Mouse (Mus musculus) midbrain, embryonic 11.5 days (tissue): Measurements from ENCODE around the gene Grm7. TPM values are rescaled to one million over a fixed set of nuclear protein-coding genes. Genes with fewer than 3 reads are reported as not detected.

Source experiments
- ATAC-seq: fragments of 200-750 bp; cut with Nextera tagmentation; 2 replicates; pipeline ENCODE4 v1.8.0; 2017; ENCODE audit warnings: moderate TSS enrichment, moderate library complexity; ENCODE audit not compliant: low FRiP score
- DNase-seq: peaks from one replicate; pipeline ENCODE4 v3.0.0; 2015; ENCODE audit warnings: low spot score; ENCODE audit errors: missing footprints
- H3K27ac ChIP-seq: fragments of 300-500 bp; sonication (generic); 2 replicates; pipeline ENCODE4 v1.5.1; 2014; ENCODE audit warnings: low read depth, low read length
- H3K27me3 ChIP-seq: fragments of 300-500 bp; sonication (generic); 2 replicates; pipeline ENCODE4 v1.6.1; 2014; ENCODE audit warnings: mild to moderate bottlenecking, low read length, moderate library complexity, mixed read lengths; ENCODE audit not compliant: control insufficient read depth, insufficient read depth
- H3K36me3 ChIP-seq: fragments of 300-500 bp; sonication (generic); 2 replicates; pipeline ENCODE4 v1.6.1; 2014; ENCODE audit warnings: mild to moderate bottlenecking, low read length, moderate library complexity, mixed read lengths; ENCODE audit not compliant: control insufficient read depth, insufficient read depth
- H3K4me1 ChIP-seq: fragments of 300-500 bp; sonication (generic); 2 replicates; pipeline ENCODE4 v1.6.1; 2014; ENCODE audit warnings: low read length; ENCODE audit not compliant: control insufficient read depth, insufficient read depth
- H3K4me2 ChIP-seq: fragments of 300-500 bp; sonication (generic); 2 replicates; pipeline ENCODE4 v1.6.1; 2014; ENCODE audit warnings: mild to moderate bottlenecking, moderate library complexity
- H3K4me3 ChIP-seq: fragments of 300-500 bp; sonication (generic); 2 replicates; pipeline ENCODE4 v1.5.1; 2014; ENCODE audit warnings: low read depth, low read length
- H3K9ac ChIP-seq: fragments of 300-500 bp; sonication (generic); 2 replicates; pipeline ENCODE4 v1.6.1; 2014; ENCODE audit warnings: low read length
- H3K9me3 ChIP-seq: fragments of 300-500 bp; sonication (generic); 2 replicates; pipeline ENCODE4 v1.6.1; 2016; ENCODE audit warnings: low read length; ENCODE audit not compliant: control insufficient read depth
- WGBS: fragments of 180-500 bp; shearing (Covaris S2); extraction: QIAGEN DNeasy Blood & Tissue Kit; methylation state at CpG from one replicate; pipeline ENCODE4 v1.1.7; 2014; 5-methylcytosine and 5-hydroxymethylcytosine counted together
- polyA plus RNA-seq: library from polyadenylated mRNA; unstranded; fragments of >200 nt; fragmentation: Nextera tagmentation; extraction: Ambion mirVana; gene quantifications from 2 replicates; pipeline ENCODE4 v1.2.1, GENCODE M21; 2014

The Grm7 gene
- polyA plus RNA-seq, 1 experiment from 2014 or later, result 2.2 TPM

DNA sequence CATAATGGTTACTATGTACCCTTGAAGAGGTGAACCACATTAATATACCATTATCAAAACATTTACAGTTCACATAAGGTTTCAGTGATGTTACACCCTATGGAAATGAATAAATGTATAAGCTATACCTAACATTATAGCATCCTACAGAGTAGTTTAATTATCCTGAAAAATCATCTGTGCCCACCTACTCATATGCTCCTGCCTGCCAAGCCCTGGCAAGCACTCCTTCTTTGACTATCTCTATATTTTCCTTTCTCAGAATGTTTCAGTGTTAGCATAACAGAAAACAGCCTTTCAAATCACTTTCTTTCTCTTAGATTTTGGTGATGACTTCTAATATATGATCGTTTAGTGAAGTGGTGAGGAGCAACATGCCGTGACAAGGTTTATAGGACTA is 147.3 kb downstream of the Grm7 start:
- H3K4me2 ChIP-seq, result no peak overlapping the region
- H3K9me3 ChIP-seq, result no peaks in the 10 kb centered on the region
- DNase-seq (no peak), ATAC-seq (no peak)
- H3K27me3 ChIP-seq, result no peaks in the 10 kb centered on the region
- no peak overlapping the region for H3K4me3 ChIP-seq
- H3K27ac ChIP-seq, result no peak overlapping the region
- WGBS, result 88% methylated on average over 2 of the region's 2 CpGs
- H3K36me3 ChIP-seq, result no peaks in the 10 kb centered on the region
- H3K4me1 ChIP-seq, result no peaks in the 10 kb centered on the region
- H3K9ac ChIP-seq, result no peak overlapping the region

DNA sequence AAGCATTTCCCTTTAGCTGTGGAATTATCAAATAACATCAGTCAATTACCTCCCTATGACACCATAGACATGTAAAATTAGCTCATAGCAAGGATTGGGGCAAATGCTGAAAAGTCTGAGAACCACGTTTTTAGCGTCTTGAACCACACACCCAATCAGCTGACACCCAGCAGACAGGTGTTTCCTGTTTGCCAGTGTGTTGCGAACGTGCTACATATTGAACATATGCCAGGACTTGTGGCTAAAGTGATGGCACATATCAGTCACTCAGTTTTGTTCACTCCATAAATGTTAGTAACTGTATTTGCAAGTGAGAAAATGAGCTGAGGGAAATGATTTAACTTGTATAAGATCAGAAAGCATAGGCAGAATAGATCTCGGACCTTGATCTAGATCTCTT is 162.1 kb downstream of the Grm7 start:
- Histone ChIP-seq H3K27ac (no peak overlapping the region), H3K36me3 (no peaks in the 10 kb centered on the region), H3K9ac (no peak overlapping the region), H3K4me1 (no peaks in the 10 kb centered on the region), H3K4me2 (no peak overlapping the region), H3K9me3 (no peaks in the 10 kb centered on the region), H3K27me3 (no peaks in the 10 kb centered on the region), H3K4me3 (no peak overlapping the region)
- ATAC-seq (no peak), DNase-seq (no peak)
- WGBS, result 86% methylated on average over 5 of the region's 5 CpGs

DNA sequence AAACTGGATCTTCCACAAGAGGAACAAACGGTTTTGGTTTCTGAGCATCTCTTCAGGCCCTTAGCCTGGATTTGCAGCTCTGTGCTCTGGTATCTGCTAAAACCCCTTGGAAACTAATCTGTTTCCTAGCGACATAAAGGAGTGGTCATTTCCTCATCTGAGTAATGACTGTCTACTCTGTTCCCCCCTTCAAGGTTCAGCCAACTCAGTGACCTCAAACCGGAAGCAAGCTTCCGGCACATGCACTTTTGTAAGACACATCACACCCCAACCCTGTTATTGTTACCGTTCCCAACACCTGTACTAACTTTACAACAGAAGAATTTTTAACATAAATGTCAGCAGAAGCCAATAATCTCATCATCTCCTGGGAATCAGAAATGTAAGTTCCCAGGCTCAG is 166.8 kb downstream of the Grm7 start:
- no peak overlapping the region for H3K27ac ChIP-seq
- no peak overlapping the region for H3K9ac ChIP-seq
- H3K9me3 ChIP-seq, result no peaks in the 10 kb centered on the region
- ATAC-seq (no peak), DNase-seq (no peak)
- H3K4me2 ChIP-seq, result no peak overlapping the region
- H3K27me3 ChIP-seq, result no peaks in the 10 kb centered on the region
- no peaks in the 10 kb centered on the region for H3K4me1 ChIP-seq
- no peaks in the 10 kb centered on the region for H3K36me3 ChIP-seq
- 80% methylated on average over 5 of the region's 5 CpGs for WGBS
- no peak overlapping the region for H3K4me3 ChIP-seq

DNA sequence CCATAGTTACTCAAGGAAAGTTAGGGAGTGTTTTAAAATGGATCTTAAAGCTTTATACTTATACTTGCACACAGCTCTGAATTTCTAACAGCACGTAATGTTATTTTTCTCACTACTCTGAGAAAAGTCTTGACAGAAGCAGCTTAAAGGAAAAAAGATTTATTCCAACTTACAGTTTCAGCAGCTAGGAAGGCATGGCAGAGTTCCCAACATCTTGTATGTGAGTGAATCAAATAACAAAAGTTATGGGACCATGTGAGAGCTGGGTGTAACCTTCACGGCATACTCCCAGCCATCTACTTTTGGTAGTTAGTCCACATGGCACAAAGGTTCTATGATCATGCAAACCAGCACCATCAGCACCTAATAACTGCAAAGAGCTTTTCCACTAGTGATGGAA is 172.9 kb downstream of the Grm7 start:
- no peak overlapping the region for H3K9ac ChIP-seq
- DNase-seq (no peak), ATAC-seq (no peak)
- H3K36me3 ChIP-seq, result no peaks in the 10 kb centered on the region
- no peaks in the 10 kb centered on the region for H3K9me3 ChIP-seq
- 94% methylated on average over 2 of the region's 2 CpGs for whole genome bisulfite sequencing
- no peak overlapping the region for H3K4me3 ChIP-seq
- H3K4me2 ChIP-seq, result no peak overlapping the region
- H3K27ac ChIP-seq, result no peak overlapping the region
- H3K4me1 ChIP-seq, result no peaks in the 10 kb centered on the region
- H3K27me3 ChIP-seq, result no peaks in the 10 kb centered on the region

DNA sequence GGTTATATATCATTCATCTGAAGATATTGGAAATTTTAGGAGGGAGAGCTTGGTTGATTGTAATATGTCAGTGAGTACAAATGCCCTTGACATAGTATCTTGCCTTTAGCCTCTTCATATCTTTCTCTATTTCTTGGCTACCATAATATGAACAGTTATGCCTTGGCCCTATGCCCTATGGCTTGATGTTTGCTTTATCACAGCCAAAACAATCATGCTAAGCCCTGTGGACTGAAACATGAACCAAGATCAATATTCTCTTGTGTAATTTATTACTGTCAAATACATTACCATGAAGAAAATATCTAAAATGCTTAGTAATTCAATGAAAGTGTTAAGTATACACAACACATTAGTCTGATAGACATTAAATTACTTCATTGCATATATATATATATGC is 222.9 kb downstream of the Grm7 start:
- Histone ChIP-seq H3K4me3 (no peak overlapping the region), H3K9me3 (no peaks in the 10 kb centered on the region), H3K4me2 (no peak overlapping the region), H3K27me3 (no peaks in the 10 kb centered on the region), H3K27ac (no peak overlapping the region), H3K4me1 (no peaks in the 10 kb centered on the region), H3K9ac (no peak overlapping the region), H3K36me3 (no peaks in the 10 kb centered on the region)
- no peak for ATAC-seq
- DNase-seq, result no peak

DNA sequence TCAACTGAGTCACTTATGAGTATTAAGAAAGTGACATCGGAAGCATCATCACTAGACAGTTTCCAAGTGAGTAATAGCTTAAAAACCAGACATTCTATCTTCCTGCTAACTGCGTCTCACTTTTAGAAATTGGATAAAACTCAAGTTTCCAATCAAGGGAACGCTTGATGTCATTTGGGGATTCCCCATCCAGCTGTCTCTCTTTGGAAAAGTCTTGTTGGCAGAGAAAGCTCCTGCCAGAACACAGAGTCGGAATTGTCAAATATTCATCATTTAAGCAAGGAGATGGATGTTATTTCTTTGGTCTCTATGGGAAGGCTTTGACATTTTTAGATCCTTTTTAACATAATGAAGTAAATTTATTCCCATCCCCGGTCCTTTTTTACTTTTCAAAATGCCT is 336.6 kb downstream of the Grm7 start:
- Histone ChIP-seq H3K4me2 (no peak overlapping the region), H3K9ac (no peak overlapping the region), H3K36me3 (no peaks in the 10 kb centered on the region), H3K27ac (no peak overlapping the region), H3K9me3 (no peaks in the 10 kb centered on the region), H3K27me3 (no peaks in the 10 kb centered on the region), H3K4me3 (no peak overlapping the region), H3K4me1 (no peaks in the 10 kb centered on the region)
- ATAC-seq, result no peak
- DNase-seq, result no peak
- 87% methylated on average over 5 of the region's 5 CpGs for WGBS

DNA sequence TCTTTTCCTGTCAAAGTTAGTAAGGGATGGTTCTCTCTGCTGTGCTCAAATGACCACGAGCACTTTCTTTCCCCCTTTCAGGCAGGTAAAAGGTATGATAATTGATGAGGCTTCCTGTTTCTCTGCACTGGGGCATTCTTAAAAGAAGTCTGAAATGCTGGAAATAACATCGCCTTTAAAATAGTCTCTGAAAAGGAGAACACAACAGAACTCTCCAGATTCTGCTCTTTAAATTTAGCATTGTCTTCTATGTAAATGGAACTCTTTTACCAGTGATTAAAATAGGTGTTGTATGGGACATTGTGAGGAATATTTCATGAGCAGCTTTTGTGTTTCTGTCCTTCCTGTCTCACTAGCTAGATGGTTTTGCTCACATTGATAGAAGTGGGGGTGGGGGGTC is 393.7 kb downstream of the Grm7 start:
- H3K9me3 ChIP-seq, result no peaks in the 10 kb centered on the region
- no peak overlapping the region for H3K27ac ChIP-seq
- no peaks in the 10 kb centered on the region for H3K4me1 ChIP-seq
- no peak for ATAC-seq
- H3K36me3 ChIP-seq, result no peaks in the 10 kb centered on the region
- H3K27me3 ChIP-seq, result no peaks in the 10 kb centered on the region
- 64% methylated on average over 2 of the region's 2 CpGs for WGBS
- no peak overlapping the region for H3K4me2 ChIP-seq
- H3K4me3 ChIP-seq, result no peak overlapping the region
- H3K9ac ChIP-seq, result no peak overlapping the region
- DNase-seq, result no peak

DNA sequence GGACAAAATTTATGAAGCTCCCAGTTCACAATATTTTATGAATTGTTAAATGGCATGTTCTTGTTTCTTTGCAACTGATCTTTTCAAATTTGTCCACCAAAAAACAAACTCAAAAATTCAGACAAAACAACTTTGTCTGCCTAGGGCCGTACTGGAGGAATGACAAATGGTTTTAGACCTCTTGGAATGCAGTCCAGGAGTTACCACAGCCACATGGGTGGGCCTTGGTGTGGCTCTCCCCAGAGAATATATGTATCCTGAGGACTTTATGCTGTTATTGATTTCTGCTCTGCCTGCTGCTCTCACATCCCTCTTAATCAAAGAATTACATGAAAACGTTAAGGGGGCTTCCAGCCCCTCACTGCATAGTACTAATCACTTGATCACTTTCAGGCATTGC is 400.5 kb downstream of the Grm7 start:
- H3K4me2 ChIP-seq, result no peak overlapping the region
- no peak overlapping the region for H3K9ac ChIP-seq
- H3K4me3 ChIP-seq, result no peak overlapping the region
- no peak overlapping the region for H3K27ac ChIP-seq
- H3K4me1 ChIP-seq, result no peaks in the 10 kb centered on the region
- no peak for DNase-seq
- ATAC-seq, result no peak
- no peaks in the 10 kb centered on the region for H3K36me3 ChIP-seq
- WGBS, result 64% methylated on average over 2 of the region's 2 CpGs
- H3K27me3 ChIP-seq, result no peaks in the 10 kb centered on the region
- no peaks in the 10 kb centered on the region for H3K9me3 ChIP-seq

DNA sequence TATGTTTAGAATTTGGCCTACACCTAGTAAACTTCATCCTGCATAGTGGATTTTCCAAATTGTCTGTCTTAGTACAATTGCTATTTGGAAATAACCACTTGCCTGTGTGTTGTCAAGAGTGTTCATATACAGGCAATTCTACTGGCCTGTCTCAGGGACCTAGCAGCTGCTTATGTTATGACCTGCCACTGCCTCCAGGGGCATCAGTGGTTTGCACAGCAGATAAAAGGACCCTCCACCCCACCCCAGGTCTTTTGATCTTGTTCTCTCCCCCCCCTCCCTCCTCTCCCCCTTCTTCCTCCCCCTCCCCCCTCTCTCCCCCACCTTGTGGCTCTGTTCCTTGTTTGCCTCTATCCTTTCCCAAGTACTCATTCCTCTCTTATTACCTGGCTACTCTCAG is 403.9 kb downstream of the Grm7 start:
- no peak overlapping the region for H3K9ac ChIP-seq
- H3K4me3 ChIP-seq, result no peak overlapping the region
- H3K27ac ChIP-seq, result no peak overlapping the region
- ATAC-seq (0 out of 2 replicates have a peak, but pooled peaks have one; percentile 52), DNase-seq (no peak)
- no peaks in the 10 kb centered on the region for H3K9me3 ChIP-seq
- H3K36me3 ChIP-seq, result no peaks in the 10 kb centered on the region
- no peaks in the 10 kb centered on the region for H3K27me3 ChIP-seq
- no peaks in the 10 kb centered on the region for H3K4me1 ChIP-seq
- H3K4me2 ChIP-seq, result no peak overlapping the region
